Mouse (Mus musculus): Measurements from ENCODE around the gene Cdk5rap2.

The Cdk5rap2 gene

DNA sequence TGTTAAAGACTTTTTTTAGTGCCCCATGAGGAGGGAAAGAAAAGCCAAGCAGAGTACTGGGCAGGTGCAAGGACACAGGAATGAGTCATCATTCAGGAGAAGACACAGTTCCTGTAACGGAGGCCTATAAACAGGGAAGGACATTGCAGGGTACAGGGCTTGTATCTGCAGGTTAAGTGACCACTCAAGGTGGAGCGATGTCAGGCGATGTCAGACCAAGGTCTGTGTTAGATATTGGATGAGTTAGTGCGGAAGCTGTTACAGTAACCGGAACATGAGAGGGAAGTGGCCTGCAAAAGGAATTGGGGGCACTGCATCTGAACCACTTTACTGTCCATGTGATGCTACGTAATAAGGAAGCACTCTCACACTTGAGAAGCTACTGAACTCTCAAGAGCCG lies 170.5 kb downstream of the Cdk5rap2 start:
- POLR2A ChIA-PET = interaction anchor here in 2 of 4 experiments (1.1 to 1.4 kb wide), 2 partner anchors 13 to 18 kb away, joined by 3 read pairs; no protein-coding TSS in a partner anchor
- CTCF ChIA-PET = interaction anchor here in 1 of 4 experiments (0.7 to 1.7 kb wide), 2 partner anchors 25 to 116 kb away, joined by 3 to 4 read pairs; no protein-coding TSS in a partner anchor

DNA sequence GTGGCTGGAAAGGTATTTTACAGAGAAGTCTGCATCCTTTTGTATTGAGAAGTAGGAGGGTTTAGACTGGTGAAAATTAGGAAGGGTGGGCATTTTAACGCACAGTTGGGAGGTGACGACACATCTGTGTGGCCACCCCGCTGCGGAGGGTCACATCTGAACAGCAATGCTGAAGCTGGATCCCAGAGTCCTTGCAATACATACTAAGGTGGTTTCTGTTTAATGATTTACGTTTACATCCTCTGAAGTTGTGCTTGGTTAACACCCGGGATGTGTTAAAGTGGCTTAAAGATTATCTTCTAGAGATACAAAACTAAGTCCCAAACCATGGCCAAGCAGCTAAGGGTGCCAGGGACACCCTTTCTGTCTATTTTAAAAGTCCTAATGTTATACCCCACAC lies 171.4 kb downstream of the Cdk5rap2 start:
- CTCF ChIA-PET = interaction anchor here in 1 of 4 experiments (1.7 kb wide), 1 partner anchor 26 kb away, joined by 4 read pairs; no protein-coding TSS in a partner anchor
- POLR2A ChIA-PET = interaction anchor here in 1 of 4 experiments (1.1 kb wide), 1 partner anchor 14 kb away, joined by 3 read pairs; no protein-coding TSS in a partner anchor

GRCm38 (mm10) chr4:70232383-70232782 lies 177.9 kb downstream of the Cdk5rap2 start:
- POLR2A ChIA-PET = interaction anchor here in 1 of 4 experiments (1.6 kb wide), 1 partner anchor 11 kb away, joined by 3 read pairs; no protein-coding TSS in a partner anchor
- CTCF ChIA-PET = interaction anchor here in 2 of 4 experiments (1.3 to 1.5 kb wide), 2 partner anchors 33 to 124 kb away, joined by 3 read pairs; no protein-coding TSS in a partner anchor

DNA sequence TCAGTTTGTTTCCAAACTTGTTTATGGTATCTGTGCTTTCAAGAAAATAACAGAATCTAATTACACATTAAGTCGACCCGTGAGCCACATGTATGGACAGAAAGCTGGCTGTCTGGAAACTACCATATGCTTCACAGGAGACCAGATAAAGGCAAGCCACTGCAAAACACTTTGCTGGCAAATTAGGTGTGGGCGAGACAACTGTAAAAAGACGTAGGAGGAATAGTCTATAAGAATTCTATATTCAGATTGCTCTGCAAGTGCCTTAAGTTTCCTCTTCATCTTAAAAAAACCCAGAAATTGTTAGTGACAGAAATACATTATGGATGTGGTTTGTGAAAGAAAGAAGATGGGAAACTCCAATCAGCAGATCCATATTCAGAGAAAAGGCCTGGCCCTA lies 180.4 kb downstream of the Cdk5rap2 start:
- POLR2A ChIA-PET = interaction anchor here in 1 of 4 experiments (0.6 kb wide), 1 partner anchor 23 kb away, joined by 3 read pairs; no protein-coding TSS in a partner anchor
- CTCF ChIA-PET = no interaction called here

DNA sequence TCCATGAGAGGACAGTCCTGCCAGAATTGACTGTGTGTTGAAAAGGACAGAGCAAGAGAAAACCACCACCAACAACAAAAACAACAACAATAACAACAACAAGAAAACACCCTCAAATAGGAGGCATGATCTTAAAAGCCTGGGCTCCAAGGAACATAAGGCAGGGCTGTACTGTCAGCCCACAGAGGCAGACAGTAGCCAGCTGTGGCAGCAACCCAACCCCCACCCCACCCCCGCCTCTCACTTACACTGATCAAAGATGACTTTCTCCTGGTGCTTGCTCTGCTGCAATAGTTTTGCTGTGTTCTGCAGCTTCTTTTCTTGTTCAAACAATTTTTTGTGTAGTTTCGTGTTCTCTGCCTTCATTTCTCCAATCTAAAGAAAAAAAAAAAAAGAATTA lies 181.9 kb downstream of the Cdk5rap2 start:
- POLR2A ChIA-PET = interaction anchor here in 2 of 4 experiments (1.2 to 1.7 kb wide), 2 partner anchors 10 to 148 kb away, joined by 3 read pairs; no protein-coding TSS in a partner anchor
- CTCF ChIA-PET = no interaction called here

DNA sequence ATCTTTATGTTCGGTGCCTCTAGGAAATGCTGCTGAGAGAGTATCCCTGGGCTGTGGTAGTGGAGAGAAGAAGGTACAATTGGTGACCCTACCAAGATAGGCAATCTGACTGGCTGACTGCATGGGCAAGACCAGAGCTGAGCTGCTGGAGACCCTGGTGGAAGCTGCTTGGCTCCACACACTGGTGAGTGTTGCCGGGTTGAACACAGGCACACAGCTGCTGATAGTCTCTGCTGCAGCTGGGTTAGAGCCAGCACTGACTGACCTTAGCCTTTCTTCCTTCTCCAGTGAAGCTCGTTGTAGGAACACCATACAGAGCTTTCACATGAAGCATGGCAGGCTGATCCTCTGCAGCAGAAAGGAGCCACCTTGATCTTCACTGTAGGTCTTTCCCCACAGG lies 182.6 kb downstream of the Cdk5rap2 start:
- ChIA-PET POLR2A (interaction anchor here in 2 of 4 experiments (1.2 to 1.7 kb wide), 3 partner anchors 9 to 148 kb away, joined by 3 read pairs; no protein-coding TSS in a partner anchor), CTCF (no interaction called here)

GRCm38 (mm10) chr4:70224503-70224902 lies 185.7 kb downstream of the Cdk5rap2 start:
- POLR2A ChIA-PET = no interaction called here

DNA sequence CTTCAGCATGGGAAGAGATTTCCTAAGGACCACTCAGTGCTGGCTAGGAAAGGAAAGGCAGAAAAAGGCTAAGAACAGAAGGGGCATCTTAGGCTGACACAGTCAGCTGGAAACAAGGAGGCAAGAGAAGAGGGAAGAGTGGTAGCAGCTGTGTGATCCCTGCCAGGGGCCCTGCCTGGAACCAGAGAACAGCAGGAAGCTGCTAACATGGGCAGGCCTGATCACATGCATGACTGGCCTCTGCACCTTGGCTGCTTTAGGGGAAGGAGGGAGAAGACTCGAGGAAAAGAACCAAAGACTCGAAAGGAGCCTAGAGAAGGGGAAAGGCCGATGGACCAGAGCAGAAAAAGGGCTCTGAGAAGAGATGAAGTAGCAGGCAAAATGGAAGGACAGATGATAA lies 188.4 kb downstream of the Cdk5rap2 start:
- POLR2A ChIA-PET = interaction anchor here in 1 of 4 experiments (1.1 kb wide), 1 partner anchor 35 kb away, joined by 3 read pairs; no protein-coding TSS in a partner anchor
- CTCF ChIA-PET = interaction anchor here in 1 of 4 experiments (0.5 kb wide), 1 partner anchor 725 kb away, joined by 3 read pairs; no protein-coding TSS in a partner anchor

More at GRCm38 (mm10) chr4:70224503-70224902, 185.7 kb downstream of the Cdk5rap2 start:
- CTCF ChIA-PET = interaction anchor here in 1 of 4 experiments (0.6 kb wide), 1 partner anchor 111 kb away, joined by 3 read pairs; no protein-coding TSS in a partner anchor

DNA sequence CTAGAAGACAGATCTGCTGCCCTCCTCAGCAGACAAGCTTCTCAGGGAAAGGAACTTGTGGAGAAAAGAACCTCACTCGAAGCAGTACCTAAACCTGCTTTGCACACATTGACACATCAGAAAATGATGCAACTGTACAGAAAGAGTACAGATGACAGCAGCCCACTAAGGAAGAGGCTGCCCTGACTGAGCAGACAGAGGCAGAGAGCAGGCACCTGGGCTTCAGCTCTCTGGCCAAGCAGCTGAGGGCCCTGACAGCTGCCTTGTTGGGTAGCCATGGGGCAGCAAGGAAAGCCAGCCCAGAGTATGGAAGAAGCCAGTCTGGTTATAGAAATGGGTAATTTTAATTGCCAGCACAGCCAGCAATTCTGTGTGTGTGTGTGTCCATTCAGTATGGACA lies 188.9 kb downstream of the Cdk5rap2 start:
- ChIA-PET POLR2A (interaction anchor here in 1 of 4 experiments (0.6 to 1.1 kb wide), 2 partner anchors 36 to 144 kb away, joined by 3 to 5 read pairs; no protein-coding TSS in a partner anchor), CTCF (no interaction called here)

DNA sequence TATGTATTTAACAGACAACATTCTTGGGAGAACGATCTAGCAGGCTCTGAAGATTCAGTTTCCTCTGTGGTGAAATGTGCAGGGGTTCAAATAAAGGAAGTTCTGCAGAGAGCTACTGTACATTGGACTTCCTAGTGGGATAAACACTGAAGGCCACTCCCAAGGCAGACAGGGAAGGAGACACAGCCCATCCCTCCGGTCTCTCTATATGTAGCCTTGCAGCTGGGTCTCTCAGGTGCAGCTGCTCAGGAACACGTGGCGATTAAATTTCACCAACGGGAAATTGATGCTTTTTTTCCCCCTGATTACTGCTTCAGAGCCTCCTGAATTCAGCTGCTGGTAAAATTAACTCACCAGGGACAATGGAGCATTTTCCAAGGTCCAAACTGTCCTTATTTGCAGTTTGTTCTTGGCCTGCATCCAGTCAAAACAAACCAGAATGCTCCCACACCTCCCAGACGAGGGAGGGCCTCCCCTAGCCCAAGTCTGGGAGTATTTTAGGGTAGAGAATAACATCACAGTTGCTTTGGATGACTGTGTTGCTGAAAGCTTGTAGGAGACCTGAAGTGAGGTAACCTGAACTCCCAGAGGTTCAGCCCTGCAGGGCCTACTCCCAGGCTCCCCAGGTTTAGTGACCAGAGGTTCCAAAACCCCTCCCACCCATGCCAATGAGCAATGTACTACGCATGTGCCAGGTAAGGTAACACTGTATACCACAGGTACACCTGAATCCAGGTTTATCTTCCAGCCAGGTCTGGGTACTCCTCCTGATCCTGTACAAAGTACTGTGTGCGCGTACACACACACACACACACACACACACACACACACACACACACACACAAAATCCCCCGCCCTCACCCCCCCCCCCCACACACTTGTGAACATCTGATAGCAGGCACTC lies 189.7 kb downstream of the Cdk5rap2 start:
- CTCF ChIA-PET = no interaction called here

DNA sequence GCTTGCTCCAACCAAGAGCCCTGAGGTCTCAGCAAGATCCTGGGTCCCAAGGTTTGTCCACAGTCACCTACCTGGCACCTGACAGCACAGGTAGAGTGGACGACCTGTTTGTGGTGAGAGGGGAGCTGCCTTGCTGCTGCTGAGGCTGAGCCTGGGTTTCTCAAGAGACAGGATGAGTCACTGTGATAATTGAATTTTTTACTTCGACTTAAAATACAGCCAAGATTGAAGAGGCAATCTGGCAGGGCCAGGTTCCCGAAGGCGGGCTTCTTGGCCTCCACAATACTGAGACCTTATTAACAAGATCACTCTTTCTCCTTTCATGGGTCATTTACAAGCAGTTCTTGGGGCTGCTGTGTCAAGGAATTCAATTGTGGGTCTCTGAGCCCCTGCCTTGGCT lies 190.5 kb downstream of the Cdk5rap2 start:
- ChIA-PET POLR2A (no interaction called here), CTCF (no interaction called here)

More for the DNA sequence above, 189.7 kb downstream of the Cdk5rap2 start:
- POLR2A ChIA-PET = interaction anchor here in 1 of 4 experiments (0.6 to 1.1 kb wide), 2 partner anchors 37 to 145 kb away, joined by 3 to 5 read pairs; no protein-coding TSS in a partner anchor

DNA sequence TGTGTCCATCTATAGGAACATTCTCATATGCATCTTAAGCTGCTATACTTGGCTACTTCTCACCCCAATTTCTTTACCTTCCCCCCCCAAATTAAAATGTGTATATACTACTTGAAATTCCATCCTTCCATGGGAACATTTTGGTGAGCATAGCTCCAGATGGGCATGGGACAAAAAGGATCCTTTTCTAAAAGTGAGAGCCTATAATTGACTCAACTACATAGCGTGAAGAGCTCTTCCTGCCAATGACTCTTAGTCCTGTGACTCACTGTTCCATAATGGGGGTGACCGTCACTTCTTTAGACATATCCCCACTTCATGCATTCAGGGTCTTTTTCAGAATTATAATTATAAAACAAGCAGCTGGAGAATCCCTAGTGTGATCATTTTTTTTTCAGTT lies 224.3 kb downstream of the Cdk5rap2 start:
- ChIA-PET POLR2A (no interaction called here), CTCF (interaction anchor here in 1 of 4 experiments (0.6 kb wide), 1 partner anchor 354 kb away, joined by 3 read pairs; no protein-coding TSS in a partner anchor)
